Mouse (Mus musculus) midbrain, embryonic 14.5 days (tissue): Measurements from ENCODE around the gene Uggt1. TPM values are rescaled to one million over a fixed set of nuclear protein-coding genes. Genes with fewer than 3 reads are reported as not detected.

Experiments used
- ATAC-seq: fragments of 200-750 bp; cut with Nextera tagmentation; 2 replicates; pipeline ENCODE4 v1.8.0; 2017; ENCODE audit warnings: moderate number of reproducible peaks, moderate library complexity; ENCODE audit not compliant: low FRiP score, low TSS enrichment
- DNase-seq: peaks from one replicate; pipeline ENCODE4 v3.0.0-alpha.2; 2015
- H3K27ac ChIP-seq: fragments of 300-500 bp; sonication (generic); replicated peaks from 2 replicates; pipeline ENCODE4 v1.5.1; 2014; ENCODE audit warnings: mild to moderate bottlenecking, low read depth, low read length, moderate library complexity
- H3K27me3 ChIP-seq: fragments of 300-500 bp; sonication (generic); 2 replicates; pipeline ENCODE4 v1.6.1; 2014; ENCODE audit warnings: low read length, control low read depth, mixed read lengths; ENCODE audit not compliant: control insufficient read depth, insufficient read depth
- H3K36me3 ChIP-seq: fragments of 300-500 bp; sonication (generic); 2 replicates; pipeline ENCODE4 v1.6.1; 2014; ENCODE audit warnings: low read length, control low read depth; ENCODE audit not compliant: control insufficient read depth, insufficient read depth
- H3K4me1 ChIP-seq: fragments of 300-500 bp; sonication (generic); 2 replicates; pipeline ENCODE4 v1.6.1; 2014; ENCODE audit warnings: mild to moderate bottlenecking, antibody characterized with exemption, low read length, control low read depth; ENCODE audit not compliant: control insufficient read depth, insufficient read depth
- H3K4me2 ChIP-seq: fragments of 300-500 bp; sonication (generic); 2 replicates; pipeline ENCODE4 v1.6.1; 2014; ENCODE audit warnings: mild to moderate bottlenecking, low read length, moderate library complexity
- H3K4me3 ChIP-seq: fragments of 300-500 bp; sonication (generic); replicated peaks from 2 replicates; pipeline ENCODE4 v1.5.1; 2014; ENCODE audit warnings: low read depth, low read length
- H3K9ac ChIP-seq: fragments of 300-500 bp; sonication (generic); replicated peaks from 2 replicates; pipeline ENCODE4 v1.6.1; 2014; ENCODE audit warnings: mild to moderate bottlenecking, low read length, moderate library complexity
- H3K9me3 ChIP-seq: fragments of 300-500 bp; sonication (generic); 2 replicates; pipeline ENCODE4 v1.6.1; 2016; ENCODE audit warnings: low read length, control low read depth, mixed read lengths; ENCODE audit not compliant: control insufficient read depth
- WGBS: fragments of 180-500 bp; shearing (Covaris S2); extraction: QIAGEN DNeasy Blood & Tissue Kit; methylation state at CpG from one replicate; pipeline ENCODE4 v1.1.7; 2014; 5-methylcytosine and 5-hydroxymethylcytosine counted together
- polyA plus RNA-seq: library from polyadenylated mRNA; unstranded; fragments of >200 nt; fragmentation: Nextera tagmentation; extraction: Ambion mirVana; gene quantifications from 2 replicates; pipeline ENCODE4 v1.2.1, GENCODE M21; 2014

The Uggt1 gene
- polyA plus RNA-seq, 1 experiment from 2014 or later, result 73.8 TPM

DNA sequence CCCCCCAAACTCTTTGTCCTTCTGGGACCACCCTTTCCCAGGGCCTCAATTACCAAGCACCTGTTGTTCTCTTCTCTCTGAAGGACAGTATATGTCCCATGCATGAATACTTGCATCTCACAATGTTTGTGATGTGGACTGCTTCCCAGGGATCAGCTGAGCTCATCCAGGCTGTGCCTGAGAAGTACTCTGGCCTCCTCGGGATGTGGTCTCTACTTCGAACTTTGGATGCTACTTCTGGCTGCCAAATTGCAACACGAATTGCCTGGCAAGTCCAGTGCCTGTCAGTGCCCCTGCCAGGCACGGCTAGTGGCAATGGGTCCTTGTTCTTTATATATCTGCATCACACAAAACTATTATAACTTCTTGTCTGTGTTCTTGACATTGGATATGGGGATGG lies 134.5 kb downstream of the Uggt1 start:
- H3K27ac ChIP-seq, result no peak overlapping the region
- no peaks in the 10 kb centered on the region for H3K4me1 ChIP-seq
- no peak overlapping the region for H3K9ac ChIP-seq
- H3K36me3 ChIP-seq, result peaks cover 17% of the 10 kb centered on the region
- WGBS, result 88% methylated on average over 4 of the region's 4 CpGs
- no peaks in the 10 kb centered on the region for H3K27me3 ChIP-seq
- DNase-seq (no peak), ATAC-seq (no peak)
- no peaks in the 10 kb centered on the region for H3K9me3 ChIP-seq
- no peak overlapping the region for H3K4me2 ChIP-seq
- H3K4me3 ChIP-seq, result no peak overlapping the region

GRCm38 (mm10) chr1:36105917-36106706 lies 138.4 kb downstream of the Uggt1 start:
- ATAC-seq (no peak), DNase-seq (no peak)
- Histone ChIP-seq H3K4me2 (no peak overlapping the region), H3K27me3 (no peaks in the 10 kb centered on the region), H3K9me3 (no peaks in the 10 kb centered on the region), H3K36me3 (peaks cover 43% of the 10 kb centered on the region), H3K27ac (no peak overlapping the region), H3K9ac (no peak overlapping the region), H3K4me1 (no peaks in the 10 kb centered on the region), H3K4me3 (no peak overlapping the region)
- 93% methylated on average over 11 of the region's 11 CpGs for whole genome bisulfite sequencing

DNA sequence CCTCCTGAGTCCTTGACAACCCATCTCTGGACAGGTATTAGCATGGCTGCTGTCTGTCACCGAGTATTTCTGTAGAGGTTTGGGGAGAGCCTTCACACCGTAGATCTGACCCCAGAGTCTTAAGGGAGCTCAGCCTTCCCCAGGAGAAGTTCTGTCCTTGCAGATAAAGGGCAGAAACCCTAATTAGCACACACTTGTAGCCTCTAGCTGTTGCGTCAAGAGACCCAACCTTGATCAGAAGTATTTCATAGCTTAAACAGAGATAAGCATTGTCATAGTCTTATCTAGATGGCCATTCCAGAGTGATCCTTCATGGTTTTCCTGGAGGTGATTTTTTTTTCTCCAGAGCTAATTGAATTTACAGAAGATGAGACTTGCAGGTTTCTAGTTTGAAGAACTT lies 144.1 kb downstream of the Uggt1 start:
- no peak for DNase-seq
- no peak overlapping the region for H3K27ac ChIP-seq
- no peaks in the 10 kb centered on the region for H3K9me3 ChIP-seq
- H3K27me3 ChIP-seq, result no peaks in the 10 kb centered on the region
- no peak overlapping the region for H3K4me2 ChIP-seq
- H3K4me1 ChIP-seq, result no peaks in the 10 kb centered on the region
- H3K36me3 ChIP-seq, result peaks cover 51% of the 10 kb centered on the region
- H3K4me3 ChIP-seq, result no peak overlapping the region
- 92% methylated on average over 3 of the region's 3 CpGs for WGBS
- no peak for ATAC-seq
- no peak overlapping the region for H3K9ac ChIP-seq

- Histone ChIP-seq H3K4me1 (no peaks in the 10 kb centered on the region), H3K4me3 (no peak overlapping the region), H3K9ac (no peak overlapping the region), H3K27me3 (no peaks in the 10 kb centered on the region), H3K9me3 (no peaks in the 10 kb centered on the region), H3K4me2 (no peak overlapping the region), H3K27ac (no peak overlapping the region), H3K36me3 (peaks cover 49% of the 10 kb centered on the region)
- ATAC-seq (no peak), DNase-seq (no peak)
- 96% methylated on average over 4 of the region's 4 CpGs for WGBS
These were observed 146.1 kb downstream of the Uggt1 start for GRCm38 (mm10) chr1:36098432-36098831.

DNA sequence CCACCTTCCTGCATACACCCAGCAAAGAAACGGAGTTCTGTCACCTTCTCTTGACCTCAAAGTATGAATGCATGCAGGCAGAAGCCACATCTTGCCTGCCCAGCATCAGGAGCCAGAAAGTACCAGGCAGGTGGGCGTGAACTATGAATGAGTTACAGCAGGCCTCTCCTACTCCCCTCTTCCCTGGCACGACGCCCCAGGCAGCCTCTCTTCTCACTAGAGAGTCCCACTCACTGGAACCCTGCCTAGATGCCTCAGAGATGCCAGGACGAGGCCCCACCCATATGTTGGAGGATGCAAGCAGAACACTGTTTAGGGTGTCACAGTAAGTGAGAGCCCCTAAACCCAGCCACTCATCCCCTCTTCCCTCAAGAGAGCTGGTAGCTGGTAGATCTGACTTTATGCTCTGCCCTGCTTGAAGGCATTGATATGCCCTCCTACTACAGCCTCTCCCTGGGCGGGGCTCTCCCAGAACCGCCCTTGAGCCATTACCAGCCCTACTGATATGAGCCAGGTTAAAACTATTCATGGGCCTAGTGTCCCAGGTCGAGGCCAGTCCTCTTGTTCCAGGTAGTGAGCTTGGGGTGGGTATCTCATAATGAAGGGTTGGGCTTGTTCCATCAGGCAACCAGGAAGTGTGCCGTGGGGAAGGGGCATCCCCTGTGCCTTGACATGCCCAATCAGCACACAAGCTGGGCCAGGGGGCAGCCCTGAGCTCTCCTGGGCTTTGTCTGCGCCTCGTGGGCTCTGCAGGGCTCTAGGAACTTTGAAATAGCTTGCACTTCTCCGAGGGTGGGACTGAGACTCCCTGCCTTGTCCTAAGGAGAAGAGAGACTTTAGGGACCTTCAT lies 148.9 kb downstream of the Uggt1 start:
- DNase-seq, result no peak

DNA sequence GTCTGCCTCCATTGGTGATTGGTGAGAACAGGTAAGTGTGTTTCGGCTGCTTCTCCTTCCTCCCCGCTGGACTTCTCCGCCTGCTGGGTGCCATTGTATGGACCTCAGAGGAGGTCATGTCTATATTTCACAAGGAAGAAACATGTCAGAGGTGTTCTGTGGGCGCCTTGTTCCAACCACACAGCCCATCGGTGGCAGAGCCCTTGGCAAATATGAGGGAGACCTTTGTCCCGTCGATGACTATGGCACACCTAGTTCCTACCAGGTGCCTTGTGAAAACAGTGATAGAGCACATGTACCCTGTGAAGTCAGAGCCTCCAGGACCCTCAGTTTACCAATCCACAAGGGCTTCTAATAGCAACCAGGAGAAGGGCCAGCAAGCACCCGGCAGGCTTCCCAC lies 150.8 kb downstream of the Uggt1 start:
- Histone ChIP-seq H3K9ac (no peak overlapping the region), H3K27ac (no peak overlapping the region), H3K9me3 (no peaks in the 10 kb centered on the region), H3K36me3 (peaks cover 35% of the 10 kb centered on the region), H3K4me1 (peaks cover 12% of the 10 kb centered on the region), H3K4me2 (no peak overlapping the region), H3K27me3 (no peaks in the 10 kb centered on the region), H3K4me3 (no peak overlapping the region)
- 98% methylated on average over 8 of the region's 8 CpGs for WGBS
- DNase-seq (no peak), ATAC-seq (no peak)

More for the DNA sequence above, 148.9 kb downstream of the Uggt1 start:
- ATAC-seq, result no peak
- no peak overlapping the region for H3K4me2 ChIP-seq
- no peaks in the 10 kb centered on the region for H3K27me3 ChIP-seq
- H3K4me3 ChIP-seq, result no peak overlapping the region
- no peaks in the 10 kb centered on the region for H3K9me3 ChIP-seq
- no peak overlapping the region for H3K9ac ChIP-seq
- H3K27ac ChIP-seq, result no peak overlapping the region
- peaks cover 39% of the 10 kb centered on the region for H3K36me3 ChIP-seq
- WGBS, result 86% methylated on average over 12 of the region's 12 CpGs
- H3K4me1 ChIP-seq, result no peaks in the 10 kb centered on the region

- no peak for ATAC-seq
- no peak overlapping the region for H3K4me3 ChIP-seq
- peaks cover 28% of the 10 kb centered on the region for H3K4me1 ChIP-seq
- no peaks in the 10 kb centered on the region for H3K9me3 ChIP-seq
- no peak for DNase-seq
- H3K9ac ChIP-seq, result no peak overlapping the region
- no peak overlapping the region for H3K27ac ChIP-seq
- H3K36me3 ChIP-seq, result peaks cover 28% of the 10 kb centered on the region
- no peak overlapping the region for H3K4me2 ChIP-seq
- WGBS, result 54% methylated on average over 6 of the region's 6 CpGs
- H3K27me3 ChIP-seq, result no peaks in the 10 kb centered on the region
These were observed 153.3 kb downstream of the Uggt1 start for GRCm38 (mm10) chr1:36091246-36091645.

DNA sequence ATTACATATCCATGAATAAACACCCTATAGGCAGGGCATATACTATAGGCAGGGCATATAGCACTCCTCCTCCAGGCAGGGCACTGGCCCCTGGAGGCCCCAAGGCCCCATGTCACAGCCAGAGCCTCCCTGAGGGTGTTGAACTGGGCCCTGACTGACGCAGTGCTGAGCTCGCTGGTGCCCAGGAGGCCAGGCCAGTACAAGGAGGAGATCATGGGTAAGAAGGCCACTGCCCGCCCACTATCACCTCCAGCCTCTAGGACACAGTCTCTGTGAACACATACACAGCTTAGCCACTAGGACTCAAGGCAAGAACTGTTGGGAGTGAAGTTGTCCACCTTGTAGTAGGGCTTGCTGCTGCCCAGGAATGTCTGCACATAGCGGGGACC lies 153.8 kb downstream of the Uggt1 start:
- 89% methylated on average over 4 of the region's 4 CpGs for WGBS
- ATAC-seq (no peak), DNase-seq (no peak)
- Histone ChIP-seq H3K27ac (no peak overlapping the region), H3K4me2 (no peak overlapping the region), H3K9ac (no peak overlapping the region), H3K4me3 (no peak overlapping the region), H3K36me3 (peaks cover 26% of the 10 kb centered on the region), H3K27me3 (no peaks in the 10 kb centered on the region), H3K4me1 (peaks cover 28% of the 10 kb centered on the region), H3K9me3 (no peaks in the 10 kb centered on the region)
